Mouse (Mus musculus) 3T3-L1 (cell line): ENCODE data around the gene Prrc2b.

Experiments used
- DNase-seq: peaks from one replicate; pipeline ENCODE4 v3.0.0-alpha.2; 2015; ENCODE audit warnings: low read depth, low spot score

Prrc2b gene

DNA sequence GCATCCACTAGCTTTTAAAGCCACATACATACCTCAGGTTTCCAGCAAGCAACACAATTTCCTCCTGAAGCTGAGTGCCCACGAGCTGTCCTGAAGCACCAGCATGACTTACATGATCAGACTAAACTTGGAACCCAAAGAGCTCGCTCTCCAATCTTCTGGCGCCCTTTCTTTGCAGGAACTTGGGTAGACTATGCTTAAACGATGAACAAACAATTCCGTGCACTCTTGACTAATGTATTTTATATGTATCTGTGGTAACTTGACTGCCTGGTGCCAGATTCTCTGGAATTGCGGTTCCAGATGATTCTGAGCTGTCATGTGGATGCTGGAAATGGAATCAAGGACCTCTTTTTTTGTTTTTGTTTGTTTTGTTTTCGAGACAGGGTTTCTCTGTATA, 84.6 kb downstream of the Prrc2b start:
- peak; percentile 49 for DNase-seq

DNA sequence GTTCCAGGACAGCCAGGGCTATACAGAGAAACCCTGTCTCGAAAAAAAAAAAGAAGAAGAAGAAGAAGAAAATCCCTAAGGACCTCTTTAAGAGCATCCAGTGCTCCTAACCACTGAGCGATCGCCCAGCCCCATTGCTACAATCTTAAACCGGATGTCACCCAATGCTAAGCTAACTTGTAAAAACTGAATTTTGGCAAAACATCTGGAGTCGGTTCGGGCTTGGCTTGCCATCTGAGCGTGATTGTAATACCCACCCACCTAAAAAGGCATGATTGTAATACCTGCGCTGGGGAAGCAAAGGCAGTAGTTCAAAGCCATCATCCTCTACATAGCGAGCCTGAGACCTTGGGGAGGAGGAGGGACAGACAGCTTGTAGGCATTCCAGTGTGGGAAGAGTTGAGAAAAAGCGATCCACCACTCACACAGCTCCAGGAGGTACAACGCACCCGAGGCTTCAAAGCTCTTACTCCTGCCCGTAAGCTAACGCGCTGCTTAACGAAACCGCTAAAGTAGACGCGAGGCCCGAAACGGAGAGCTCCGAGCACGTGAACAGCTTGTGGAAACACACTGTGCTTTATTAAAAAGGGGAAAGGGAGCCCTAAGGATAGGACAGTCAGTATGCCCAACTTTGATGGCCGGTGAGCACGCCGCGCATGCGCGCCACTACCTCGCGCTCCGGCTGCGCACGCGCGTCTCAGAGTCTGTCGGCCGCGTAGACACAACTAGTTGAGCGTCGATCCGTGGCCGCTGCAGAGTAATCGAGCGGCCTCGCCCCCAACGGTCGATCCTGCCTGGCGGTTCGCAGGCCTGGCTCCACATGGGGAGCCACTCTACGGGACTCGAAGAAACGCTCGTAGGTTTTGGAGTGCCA, 85.2 kb downstream of the Prrc2b start, which contains the start of gene Pomt1:
Gene Pomt1, plus strand, starts transcription at position 705 of the 874 bp plus-strand sequence.
- DNase-seq = peak; percentile 95

- peak; percentile 95 for DNase-seq
Measured at GRCm38 (mm10) chr2:32236760-32237487, 86.0 kb downstream of the Prrc2b start.

- DNase-seq = peak; percentile 36
Measured at GRCm38 (mm10) chr2:32237571-32237970, 86.7 kb downstream of the Prrc2b start.

DNA sequence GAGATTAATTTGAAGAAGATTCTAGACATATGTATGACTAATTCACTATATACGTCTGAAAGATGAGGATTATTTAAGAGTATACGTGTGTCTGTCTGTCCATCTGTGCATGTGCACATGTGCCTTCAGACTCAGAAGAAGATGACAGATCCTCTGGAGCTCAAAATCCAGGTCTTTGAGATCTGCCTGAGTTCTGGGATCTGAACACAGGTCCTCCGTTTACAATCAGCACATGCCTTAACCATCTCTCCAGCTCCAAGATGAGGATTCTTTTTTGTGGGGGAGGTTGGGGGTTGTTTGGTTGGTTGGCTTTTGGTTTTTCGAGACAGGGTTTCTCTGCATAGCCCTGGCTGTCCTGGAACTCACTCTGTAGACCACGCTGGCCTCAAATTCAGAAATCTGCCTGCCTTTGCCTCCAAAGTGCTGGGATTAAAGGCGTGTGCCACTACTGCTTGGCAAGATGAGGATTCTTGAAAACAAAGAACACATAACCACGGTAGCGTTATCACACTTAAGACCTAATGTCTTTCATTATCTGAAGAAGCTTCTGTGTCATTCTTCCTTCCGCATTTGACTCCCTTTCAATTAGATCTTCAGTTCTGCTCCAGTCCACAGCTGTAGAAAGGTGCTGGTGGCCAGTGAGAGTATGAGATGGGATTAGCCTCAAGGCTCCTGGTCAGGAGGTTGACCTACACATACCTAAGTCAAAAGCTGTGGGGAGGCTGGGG, 88.0 kb downstream of the Prrc2b start:
- DNase-seq = no peak

DNA sequence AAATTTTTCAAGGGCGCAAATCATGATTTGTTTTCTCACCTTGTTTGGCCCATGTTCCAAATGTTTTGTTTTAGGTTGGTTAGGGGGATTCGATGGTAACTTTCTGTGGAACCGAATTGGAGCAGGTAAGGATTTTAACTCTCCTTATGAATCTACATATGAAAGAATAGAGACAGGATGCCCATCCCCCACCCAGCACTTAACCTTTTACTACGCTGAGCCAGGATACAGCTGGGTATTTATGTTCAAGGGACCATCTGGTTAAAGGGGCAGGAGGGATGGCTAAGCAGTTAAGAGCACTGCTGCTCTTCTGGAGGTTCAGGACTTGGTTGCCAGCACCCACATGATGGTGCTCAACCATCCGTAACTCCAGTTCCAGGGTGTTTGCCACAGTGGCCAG, 89.7 kb downstream of the Prrc2b start:
- no peak for DNase-seq

GRCm38 (mm10) chr2:32242986-32243385, 92.1 kb downstream of the Prrc2b start:
- DNase-seq = no peak

DNA sequence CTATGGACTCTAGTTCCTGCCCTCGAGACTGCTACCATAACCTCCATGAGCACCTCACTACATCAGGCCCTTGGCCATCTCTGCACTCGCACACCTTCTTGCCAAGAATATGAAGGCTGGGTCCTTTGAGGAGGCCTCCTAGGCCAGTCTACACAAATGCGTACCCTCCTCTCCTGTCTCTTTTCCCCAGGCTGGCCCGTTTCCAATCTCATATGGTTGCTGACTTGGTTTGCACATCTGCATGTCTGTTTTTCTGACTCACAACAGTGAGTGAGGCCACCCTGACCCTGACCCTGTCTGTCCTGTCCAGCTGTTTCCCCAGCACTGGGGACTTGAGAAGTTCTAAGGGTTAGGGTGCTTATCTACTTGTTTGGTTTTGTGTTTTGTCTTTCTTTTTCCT, 95.9 kb downstream of the Prrc2b start:
- no peak for DNase-seq

DNA sequence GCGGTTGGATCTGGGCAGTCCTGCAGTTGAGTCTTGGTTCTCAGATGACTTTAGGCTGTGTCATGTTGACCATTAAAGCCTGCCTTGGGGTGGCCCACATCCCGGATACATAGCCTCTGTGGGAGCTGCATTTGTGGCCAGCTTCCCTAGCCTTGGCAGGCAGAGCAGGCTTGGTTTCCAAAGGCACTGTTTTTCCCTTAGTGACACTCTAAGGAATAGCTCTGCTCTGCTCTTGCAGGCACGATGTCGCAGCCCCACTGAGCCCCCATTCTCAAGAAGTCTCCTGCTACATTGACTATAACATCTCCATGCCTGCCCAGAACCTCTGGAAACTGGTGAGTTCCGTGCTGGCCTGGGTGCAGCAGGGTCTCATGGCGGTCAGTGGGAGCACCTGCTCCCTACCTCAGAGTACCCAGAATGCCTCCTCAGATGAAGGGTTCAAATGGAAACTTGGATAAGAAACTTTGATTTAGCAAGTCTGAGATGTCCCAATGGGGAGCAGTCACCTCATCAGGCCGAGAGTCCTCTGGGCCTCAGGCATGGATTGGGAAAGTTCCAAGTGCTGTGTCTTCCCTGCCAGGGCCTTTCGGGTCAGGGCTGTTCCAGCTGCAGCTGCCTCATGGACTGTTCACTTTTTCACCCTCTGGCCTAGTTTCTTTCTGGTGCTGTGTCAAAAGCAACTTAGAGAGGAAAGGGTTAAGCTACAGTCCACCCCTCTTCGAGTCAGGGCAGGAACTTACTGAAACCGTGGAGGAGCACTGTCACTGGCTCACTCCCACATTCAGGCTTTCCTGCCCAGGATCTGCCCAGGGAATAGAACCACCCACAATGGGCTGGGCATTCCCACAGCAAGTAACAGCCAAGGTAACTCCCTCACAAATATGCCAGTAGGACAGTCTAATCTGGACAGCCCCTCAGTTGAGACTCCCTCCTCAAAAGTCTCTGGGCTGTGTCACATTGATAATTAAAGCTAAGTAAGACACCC, 97.8 kb downstream of the Prrc2b start:
- DNase-seq = no peak

- no peak for DNase-seq
Measured at GRCm38 (mm10) chr2:32251791-32252527, 101.1 kb downstream of the Prrc2b start.

- DNase-seq = no peak
Measured at GRCm38 (mm10) chr2:32252658-32253057, 101.8 kb downstream of the Prrc2b start.

DNA sequence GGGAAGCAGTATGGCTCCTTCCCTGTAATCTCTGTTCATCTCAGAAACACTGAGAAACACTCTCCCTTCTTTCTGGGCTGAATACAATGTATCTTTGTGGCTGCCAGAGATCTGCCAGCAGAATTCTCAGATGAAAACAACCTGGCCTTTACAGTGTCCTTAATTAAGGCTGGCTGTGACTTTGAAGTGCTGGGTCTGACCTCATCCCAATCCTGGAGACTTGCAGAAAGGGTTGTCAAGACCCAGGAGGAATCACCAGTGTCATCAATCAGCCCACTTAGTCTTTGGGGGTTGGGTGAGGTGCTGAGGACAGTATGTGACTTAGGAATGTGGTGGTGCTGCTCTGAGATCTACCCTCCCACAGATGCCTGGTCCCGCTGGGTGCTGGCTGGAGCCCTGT, 102.5 kb downstream of the Prrc2b start:
- no peak for DNase-seq

DNA sequence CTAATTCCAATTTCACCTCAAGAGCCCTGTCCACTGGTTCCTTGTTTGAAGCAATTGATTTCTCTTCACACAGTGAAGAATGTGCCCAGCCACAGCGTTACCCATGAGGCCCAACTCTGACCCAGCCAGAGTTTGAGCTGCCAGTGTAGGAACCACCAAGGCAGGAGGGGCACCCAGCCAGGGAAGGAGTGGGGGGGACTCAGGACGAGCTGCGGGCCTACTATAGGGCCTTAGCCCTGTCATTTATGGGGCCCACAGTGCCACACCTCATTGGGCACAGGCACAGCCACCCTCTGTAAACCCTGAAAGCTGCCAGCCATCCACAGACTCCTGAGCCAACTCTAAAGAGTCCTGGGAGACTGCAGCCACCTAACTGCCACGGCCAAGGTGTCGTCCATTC, 103.7 kb downstream of the Prrc2b start:
- no peak for DNase-seq

- DNase-seq = no peak
Measured at GRCm38 (mm10) chr2:32256273-32256672, 105.4 kb downstream of the Prrc2b start.

- DNase-seq = peak; percentile 39
Measured at GRCm38 (mm10) chr2:32258887-32259533, 108.1 kb downstream of the Prrc2b start.

DNA sequence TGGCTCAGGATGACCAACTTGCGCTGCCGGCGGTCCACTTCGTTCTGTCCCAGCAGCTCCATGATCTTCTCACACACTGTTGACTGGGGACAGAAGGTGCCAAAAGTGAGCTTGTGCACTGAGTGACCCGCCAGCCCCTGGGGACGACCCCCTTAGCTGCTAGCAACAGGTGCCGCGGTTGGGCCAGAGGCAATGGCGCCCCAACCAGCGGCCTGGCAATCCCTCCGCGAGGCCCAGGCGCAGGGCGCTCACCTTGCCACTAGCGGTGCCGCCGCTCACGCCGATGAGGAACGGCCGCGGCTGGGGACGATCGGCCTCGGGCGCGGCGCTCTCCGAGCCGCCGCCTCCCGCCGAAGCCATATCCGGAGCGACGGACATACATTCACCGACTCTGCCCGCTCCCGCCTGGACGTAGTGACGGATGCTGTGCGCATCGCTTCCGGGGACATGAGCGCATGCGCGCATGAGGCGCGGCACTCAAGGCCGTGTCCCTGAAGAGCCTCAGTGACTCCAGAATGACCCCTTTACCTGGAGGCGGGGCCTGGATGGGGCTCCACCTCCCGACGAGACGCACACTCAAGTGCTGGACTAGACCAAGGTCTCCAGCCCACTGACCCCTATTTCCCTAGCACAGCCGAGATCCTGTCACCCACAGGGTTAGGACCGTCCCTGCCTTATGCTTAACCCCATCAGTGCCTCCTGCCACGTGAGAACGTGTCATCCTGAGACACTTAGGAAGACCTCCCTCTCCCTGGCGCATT, 109.0 kb downstream of the Prrc2b start, which contains the start of gene Uck1:
Gene Uck1, minus strand, starts transcription at position 503 of the 761 bp plus-strand sequence.
- peak; percentile 95 for DNase-seq

DNA sequence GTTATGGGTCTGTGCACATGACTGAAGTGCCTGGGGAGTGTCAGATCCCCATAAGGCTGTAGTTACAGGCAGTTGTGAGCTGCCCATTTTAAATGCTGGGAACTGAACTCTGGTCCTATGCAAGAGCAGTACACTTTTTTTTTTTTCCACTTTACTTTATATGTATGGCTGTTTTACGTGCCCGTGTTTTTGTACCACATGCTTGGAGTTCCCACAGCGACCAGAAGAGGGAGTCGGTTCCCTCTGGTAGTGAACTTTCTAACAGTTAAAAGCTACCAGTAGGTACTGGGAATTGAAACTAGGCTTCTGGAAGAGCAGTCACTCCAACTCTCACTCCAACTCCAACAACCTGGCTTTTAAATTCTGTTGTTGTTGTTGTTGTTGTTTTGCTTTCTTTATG, 109.8 kb downstream of the Prrc2b start:
- peak; percentile 72 for DNase-seq

- DNase-seq = no peak
Measured at GRCm38 (mm10) chr2:32275823-32276222, 124.9 kb downstream of the Prrc2b start.

GRCm38 (mm10) chr2:32282289-32282688, 131.4 kb downstream of the Prrc2b start:
- no peak for DNase-seq
